Mouse (Mus musculus): ENCODE results near the gene Pinlyp. TPM values are rescaled to one million over a fixed set of nuclear protein-coding genes. Genes with fewer than 3 reads are reported as not detected.

Gene Pinlyp
- polyA plus RNA-seq, 1 experiment = not detected

DNA sequence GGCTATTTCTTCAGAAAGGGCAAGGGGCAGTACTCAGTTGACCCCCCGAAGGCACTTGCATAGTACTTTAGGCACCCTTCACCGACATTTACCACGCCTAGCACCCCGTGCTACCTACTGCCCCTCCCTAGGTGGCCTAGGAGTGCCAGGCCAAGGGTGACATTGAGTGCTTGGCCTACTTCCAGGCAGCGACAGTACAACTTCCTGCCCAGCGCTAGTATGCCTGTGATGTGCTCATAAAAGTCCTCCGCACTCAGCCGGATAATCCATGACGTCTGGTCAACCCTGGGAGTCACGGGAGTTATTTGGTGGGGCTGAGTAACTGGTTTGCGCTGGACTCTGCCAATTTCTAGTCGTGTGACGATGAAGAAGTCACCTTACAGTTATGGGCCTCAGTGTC is 42.4 kb upstream of the Pinlyp start:
- no peak for TF ChIP-seq CTCF (conservative IDR thresholded peaks at IDR 0.05; ENCODE audit: insufficient read depth, insufficient read length, low read depth, low read length)
- TF ChIP-seq POLR2A (IDR thresholded peaks at IDR 0.05; ENCODE audit: low read depth, low read length) = no peak
- Histone ChIP-seq H3K4me1 (ENCODE audit: control insufficient read depth, insufficient read depth, low read length) (peaks cover 4% of the 10 kb centered on the region), H3K36me3 (ENCODE audit: control insufficient read depth, insufficient read depth, low read length) (no peaks in the 10 kb centered on the region), H3K4me3 (ENCODE audit: insufficient read depth, low read depth, low read length) (no peak overlapping the region), H3K27me3 (replicated peaks; ENCODE audit: control insufficient read depth, insufficient read depth, low read length) (no peaks in the 10 kb centered on the region), H3K27ac (ENCODE audit: insufficient read depth, low read depth, low read length) (no peak overlapping the region; the same call in 1 of the 2 replicates)
- 23% methylated on average over 13 of the region's 13 CpGs for WGBS
- DNase-seq = peak; percentile 93

- H3K4me1 ChIP-seq (ENCODE audit: control insufficient read depth, insufficient read depth, low read length) = peaks cover 4% of the 10 kb centered on the region
- no peak for TF ChIP-seq CTCF (conservative IDR thresholded peaks at IDR 0.05; ENCODE audit: insufficient read depth, insufficient read length, low read depth, low read length)
- TF ChIP-seq POLR2A (IDR thresholded peaks at IDR 0.05; ENCODE audit: low read depth, low read length) = no peak
- H3K27ac ChIP-seq (ENCODE audit: insufficient read depth, low read depth, low read length) = no peak within 1 kb of the TSS; the same call in 1 of the 2 replicates
- no peaks in the 10 kb centered on the region for H3K27me3 ChIP-seq (replicated peaks; ENCODE audit: control insufficient read depth, insufficient read depth, low read length)
- no peak for DNase-seq
- H3K4me3 ChIP-seq (ENCODE audit: insufficient read depth, low read depth, low read length) = peak within 1 kb of the TSS; percentile 35
- no peaks in the 10 kb centered on the region for H3K36me3 ChIP-seq (ENCODE audit: control insufficient read depth, insufficient read depth, low read length)
- 14% methylated on average over 30 of the region's 30 CpGs for WGBS
Observed at GRCm38 (mm10) chr7:24587330-24588105, 41.6 kb upstream of the Pinlyp start, which contains the start of the genes Ethe1 and Zfp575. Gene Ethe1 (plus strand): TSS chr7:24587543. Gene Zfp575 (minus strand): TSS chr7:24587641.

DNA sequence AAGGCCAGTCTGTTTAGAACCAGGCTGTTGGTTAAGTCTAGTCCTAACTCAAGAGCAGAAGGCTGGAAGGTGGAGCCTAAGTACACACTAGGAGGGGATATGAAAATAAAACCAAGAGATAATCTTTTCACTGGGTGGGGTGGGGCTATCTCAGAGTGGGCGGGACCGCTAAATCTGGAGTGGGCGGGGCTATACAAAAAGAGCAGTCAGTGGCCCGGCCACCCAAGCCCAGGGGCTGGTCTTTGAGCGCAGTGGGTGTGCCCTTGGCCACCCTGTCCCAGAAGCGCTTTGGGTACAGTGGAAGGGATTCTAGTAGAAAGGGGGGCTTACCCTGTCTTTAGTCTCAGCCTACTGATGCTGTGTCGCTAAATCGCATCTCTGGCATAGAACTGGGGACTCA is 40.9 kb upstream of the Pinlyp start:
- H3K4me1 ChIP-seq (ENCODE audit: control insufficient read depth, insufficient read depth, low read length) = peaks cover 4% of the 10 kb centered on the region
- no peak for DNase-seq
- TF ChIP-seq CTCF (conservative IDR thresholded peaks at IDR 0.05; ENCODE audit: insufficient read depth, insufficient read length, low read depth, low read length) (no peak), POLR2A (IDR thresholded peaks at IDR 0.05; ENCODE audit: low read depth, low read length) (no peak)
- no peak overlapping the region for H3K4me3 ChIP-seq (ENCODE audit: insufficient read depth, low read depth, low read length)
- H3K27ac ChIP-seq (ENCODE audit: insufficient read depth, low read depth, low read length) = no peak overlapping the region
- no peaks in the 10 kb centered on the region for H3K36me3 ChIP-seq (ENCODE audit: control insufficient read depth, insufficient read depth, low read length)
- WGBS = 26% methylated on average over 8 of the region's 8 CpGs
- no peaks in the 10 kb centered on the region for H3K27me3 ChIP-seq (replicated peaks; ENCODE audit: control insufficient read depth, insufficient read depth, low read length)

GRCm38 (mm10) chr7:24585995-24586394 is 40.1 kb upstream of the Pinlyp start:
- TF ChIP-seq POLR2A (IDR thresholded peaks at IDR 0.05; ENCODE audit: low read depth, low read length) = no peak
- Histone ChIP-seq H3K27ac (ENCODE audit: insufficient read depth, low read depth, low read length) (no peak overlapping the region), H3K4me1 (ENCODE audit: control insufficient read depth, insufficient read depth, low read length) (peaks cover 4% of the 10 kb centered on the region), H3K36me3 (ENCODE audit: control insufficient read depth, insufficient read depth, low read length) (no peaks in the 10 kb centered on the region), H3K27me3 (replicated peaks; ENCODE audit: control insufficient read depth, insufficient read depth, low read length) (no peaks in the 10 kb centered on the region), H3K4me3 (ENCODE audit: insufficient read depth, low read depth, low read length) (no peak overlapping the region)
- WGBS = 60% methylated on average over 16 of the region's 16 CpGs
- no peak for DNase-seq

GRCm38 (mm10) chr7:24584876-24585275 is 39.0 kb upstream of the Pinlyp start:
- Histone ChIP-seq H3K27ac (ENCODE audit: insufficient read depth, low read depth, low read length) (no peak overlapping the region), H3K36me3 (ENCODE audit: control insufficient read depth, insufficient read depth, low read length) (no peaks in the 10 kb centered on the region), H3K27me3 (replicated peaks; ENCODE audit: control insufficient read depth, insufficient read depth, low read length) (no peaks in the 10 kb centered on the region), H3K4me1 (ENCODE audit: control insufficient read depth, insufficient read depth, low read length) (peaks cover 4% of the 10 kb centered on the region), H3K4me3 (ENCODE audit: insufficient read depth, low read depth, low read length) (no peak overlapping the region)
- TF ChIP-seq CTCF (conservative IDR thresholded peaks at IDR 0.05; ENCODE audit: insufficient read depth, insufficient read length, low read depth, low read length) (no peak), POLR2A (IDR thresholded peaks at IDR 0.05; ENCODE audit: low read depth, low read length) (no peak)
- WGBS = 96% methylated on average over 6 of the region's 6 CpGs
- no peak for DNase-seq

- H3K36me3 ChIP-seq (ENCODE audit: control insufficient read depth, insufficient read depth, low read length) = no peaks in the 10 kb centered on the region
- no peak overlapping the region for H3K4me3 ChIP-seq (ENCODE audit: insufficient read depth, low read depth, low read length)
- peaks cover 10% of the 10 kb centered on the region; the same call in 1 of the 2 replicates for H3K4me1 ChIP-seq (ENCODE audit: control insufficient read depth, insufficient read depth, low read length)
- DNase-seq = no peak
- H3K27me3 ChIP-seq (replicated peaks; ENCODE audit: control insufficient read depth, insufficient read depth, low read length) = no peaks in the 10 kb centered on the region
- WGBS = 95% methylated on average over 10 of the region's 10 CpGs
- TF ChIP-seq CTCF (conservative IDR thresholded peaks at IDR 0.05; ENCODE audit: insufficient read depth, insufficient read length, low read depth, low read length) = no peak
- TF ChIP-seq POLR2A (IDR thresholded peaks at IDR 0.05; ENCODE audit: low read depth, low read length) = no peak
- H3K27ac ChIP-seq (ENCODE audit: insufficient read depth, low read depth, low read length) = no peak overlapping the region
Observed at GRCm38 (mm10) chr7:24577811-24578210, 31.9 kb upstream of the Pinlyp start.

- H3K27ac ChIP-seq (ENCODE audit: insufficient read depth, low read depth, low read length) = no peak overlapping the region
- 35% methylated on average over 12 of the region's 12 CpGs for WGBS
- no peaks in the 10 kb centered on the region for H3K27me3 ChIP-seq (replicated peaks; ENCODE audit: control insufficient read depth, insufficient read depth, low read length)
- H3K36me3 ChIP-seq (ENCODE audit: control insufficient read depth, insufficient read depth, low read length) = no peaks in the 10 kb centered on the region
- peaks cover 10% of the 10 kb centered on the region; the same call in 1 of the 2 replicates for H3K4me1 ChIP-seq (ENCODE audit: control insufficient read depth, insufficient read depth, low read length)
- peak; percentile 94 for DNase-seq
- no peak overlapping the region for H3K4me3 ChIP-seq (ENCODE audit: insufficient read depth, low read depth, low read length)
- no peak for TF ChIP-seq POLR2A (IDR thresholded peaks at IDR 0.05; ENCODE audit: low read depth, low read length)
- TF ChIP-seq CTCF (conservative IDR thresholded peaks at IDR 0.05; ENCODE audit: insufficient read depth, insufficient read length, low read depth, low read length) = no peak
Observed at GRCm38 (mm10) chr7:24574224-24574796, 28.4 kb upstream of the Pinlyp start.

Data from kidney, adult 2 months (tissue).